Mouse (Mus musculus) erythroid progenitor cell, adult 5-6 weeks (primary cell): ENCODE data around the gene Galntl5. TPM values are rescaled to one million over a fixed set of nuclear protein-coding genes. Genes with fewer than 3 reads are reported as not detected.
"Not testable (repeated sequence)": the region's sequence is repeated elsewhere in the genome, so short reads cannot be mapped to it uniquely, and the experiment has no call there.

Experiments used
- ATAC-seq: replicated peaks from 2 replicates; pipeline ENCODE4 v1.8.0; 2016; ENCODE audit warnings: moderate number of reproducible peaks, mild to moderate bottlenecking, moderate TSS enrichment, inconsistent platforms; ENCODE audit not compliant: poor library complexity, low FRiP score, severe bottlenecking
- total RNA-seq, 2 experiments: library from RNA; stranded (forward) in 1 of 2; stranded (reverse) in 1 of 2; fragments of 150-400 nt in 1 of 2; fragments of 186-747, 209-891 nt in 1 of 2; gene quantifications; 2 replicates each; pipeline versions ENCODE4 v1.2.3 to v1.2.4; 2015 to 2017; ENCODE audit warnings: low replicate concordance in 2 of 2

The Galntl5 gene
- total RNA-seq, 2 experiments from 2014 or later = not detected

GRCm38 (mm10) chr5:25187727-25188126 lies 6.5 kb downstream of the Galntl5 start:
- no peak for ATAC-seq

- no peak for ATAC-seq
Measured at GRCm38 (mm10) chr5:25188802-25189201, 7.5 kb downstream of the Galntl5 start.

- no peak for ATAC-seq
Measured at GRCm38 (mm10) chr5:25190521-25190920, 9.3 kb downstream of the Galntl5 start.

- ATAC-seq = no peak
Measured at GRCm38 (mm10) chr5:25211872-25212271, 30.6 kb downstream of the Galntl5 start.

- ATAC-seq = not testable (repeated sequence)
Measured at GRCm38 (mm10) chr5:25213216-25213615, 32.0 kb downstream of the Galntl5 start.

- no peak for ATAC-seq
Measured at GRCm38 (mm10) chr5:25215006-25215405, 33.7 kb downstream of the Galntl5 start.

GRCm38 (mm10) chr5:25221604-25222003 lies 40.3 kb downstream of the Galntl5 start, which contains the start of gene Galnt11:
Gene Galnt11, plus strand, starts transcription at chr5:25221904.
- ATAC-seq = no peak

GRCm38 (mm10) chr5:25222752-25223702 lies 41.8 kb downstream of the Galntl5 start, which contains the start of gene E130116L18Rik:
Gene E130116L18Rik, minus strand, starts transcription at chr5:25223153.
- ATAC-seq = no peak

- not testable (repeated sequence) for ATAC-seq
Measured at GRCm38 (mm10) chr5:25224377-25224776, 43.1 kb downstream of the Galntl5 start.

- ATAC-seq = no peak
Measured at GRCm38 (mm10) chr5:25243101-25243500, 61.8 kb downstream of the Galntl5 start.

GRCm38 (mm10) chr5:25245806-25246472 lies 64.7 kb downstream of the Galntl5 start:
- ATAC-seq = no peak

- ATAC-seq = no peak
Measured at GRCm38 (mm10) chr5:25246473-25246865, 65.2 kb downstream of the Galntl5 start.

GRCm38 (mm10) chr5:25247036-25247435 lies 65.8 kb downstream of the Galntl5 start:
- ATAC-seq = no peak

GRCm38 (mm10) chr5:25252423-25252822 lies 71.2 kb downstream of the Galntl5 start:
- ATAC-seq = no peak

GRCm38 (mm10) chr5:25252825-25253544 lies 71.7 kb downstream of the Galntl5 start:
- no peak for ATAC-seq

- ATAC-seq = no peak
Measured at GRCm38 (mm10) chr5:25254491-25254890, 73.2 kb downstream of the Galntl5 start.

- no peak for ATAC-seq
Measured at GRCm38 (mm10) chr5:25256686-25257085, 75.4 kb downstream of the Galntl5 start.

- ATAC-seq = no peak
Measured at GRCm38 (mm10) chr5:25261452-25261851, 80.2 kb downstream of the Galntl5 start.

- ATAC-seq = no peak
Measured at GRCm38 (mm10) chr5:25262266-25262665, 81.0 kb downstream of the Galntl5 start.

- ATAC-seq = no peak
Measured at GRCm38 (mm10) chr5:25268258-25268888, 87.1 kb downstream of the Galntl5 start.
